Mouse (Mus musculus) gastrocnemius, adult 8-10 months (tissue): ENCODE measurements around the gene Cnr2. TPM values are rescaled to one million over a fixed set of nuclear protein-coding genes. Genes with fewer than 3 reads are reported as not detected.

Experiments
- DNase-seq, 2 experiments: peaks; one replicate each; pipeline ENCODE4 v3.0.0; 2022; ENCODE audit warnings: low spot score in 2 of 2
- total RNA-seq, 4 experiments: library from RNA; stranded (reverse); gene quantifications; 2 replicates each; pipeline ENCODE4 v1.2.4; 2022

Gene Cnr2
- total RNA-seq: under 1 TPM in 3 of 4 experiments, not detected in 1; 0.05 to 0.11 (median 0.07) TPM

DNA sequence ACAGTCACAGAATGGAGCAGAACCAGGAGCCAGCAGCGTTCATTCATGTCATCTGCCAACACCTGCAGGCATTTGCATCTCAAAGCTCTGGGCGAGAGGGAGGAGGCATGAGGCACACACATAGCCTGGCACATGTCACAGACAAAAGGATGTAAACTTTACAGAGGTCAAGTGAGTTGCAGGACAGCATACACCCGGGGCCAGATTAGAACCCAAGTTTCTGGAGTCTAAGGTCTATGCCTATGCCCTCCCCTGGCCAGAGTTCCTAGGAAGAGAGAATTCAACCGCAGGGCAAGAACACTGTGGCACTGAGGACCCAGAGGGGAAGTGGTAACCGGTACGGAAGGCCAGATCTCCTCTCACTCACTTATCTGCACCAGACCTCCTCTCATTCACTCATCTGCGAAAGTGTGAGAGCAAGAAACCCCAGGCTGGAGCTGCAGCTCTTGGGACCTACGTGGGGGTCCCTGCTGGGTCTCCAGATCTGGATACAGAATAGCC, at the start of gene Cnr2:
Gene Cnr2 (plus strand): TSS at position 324 of the 501 bp plus-strand sequence.
- DNase-seq: no peak

DNA sequence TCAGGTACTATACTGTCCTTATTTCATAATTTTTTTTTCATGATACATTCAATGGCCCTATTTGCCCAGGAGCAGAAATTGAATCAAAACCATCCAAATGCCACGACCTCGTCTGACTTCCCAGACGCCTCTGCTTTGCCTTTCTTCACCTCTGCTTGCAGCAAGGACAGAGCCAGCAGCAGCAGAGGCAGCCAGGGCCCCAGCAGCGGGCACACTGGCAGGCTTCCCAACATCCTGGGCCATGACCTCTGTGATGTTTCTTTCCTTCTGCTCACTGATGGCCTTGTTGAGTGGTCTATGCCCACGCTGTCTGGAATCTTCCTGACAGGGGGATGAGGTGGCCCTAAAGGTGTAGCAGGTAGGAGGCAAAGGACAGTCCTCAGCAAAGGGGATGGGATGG, 47.6 kb upstream of the Cnr2 start:
- DNase-seq: no peak

DNA sequence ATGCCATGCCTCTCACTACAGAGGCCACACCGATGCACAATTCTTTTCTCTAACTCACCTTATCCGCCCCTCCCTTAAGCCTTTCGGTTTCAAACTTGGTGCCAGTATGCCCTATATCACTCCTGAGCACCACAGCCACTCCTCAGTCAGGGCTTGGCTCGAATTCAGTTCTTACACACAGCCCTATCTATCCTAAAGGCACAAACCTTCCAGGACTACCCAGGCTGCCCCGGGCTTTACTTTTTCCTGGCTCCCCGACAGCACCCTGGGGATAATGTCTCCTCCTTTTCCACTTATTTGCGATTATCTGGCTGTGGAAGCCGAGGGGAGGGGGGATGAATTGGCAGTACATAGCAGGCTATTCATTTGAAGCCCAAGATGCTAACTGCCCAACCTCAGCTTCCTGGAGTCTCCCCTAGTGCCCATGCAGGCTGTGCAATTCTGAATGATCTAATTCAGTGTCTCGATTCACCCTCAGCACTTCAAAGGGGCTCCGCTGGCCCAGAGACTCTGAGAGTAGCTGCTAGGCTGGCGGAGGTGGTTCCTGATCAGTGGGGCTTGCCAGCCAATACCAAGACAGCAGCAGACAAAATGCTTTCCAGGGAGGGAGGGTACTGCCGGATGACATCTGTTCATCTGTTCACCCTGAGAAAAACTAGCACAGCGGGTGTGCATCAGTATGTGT, 44.6 kb upstream of the Cnr2 start:
- DNase-seq: no peak

DNA sequence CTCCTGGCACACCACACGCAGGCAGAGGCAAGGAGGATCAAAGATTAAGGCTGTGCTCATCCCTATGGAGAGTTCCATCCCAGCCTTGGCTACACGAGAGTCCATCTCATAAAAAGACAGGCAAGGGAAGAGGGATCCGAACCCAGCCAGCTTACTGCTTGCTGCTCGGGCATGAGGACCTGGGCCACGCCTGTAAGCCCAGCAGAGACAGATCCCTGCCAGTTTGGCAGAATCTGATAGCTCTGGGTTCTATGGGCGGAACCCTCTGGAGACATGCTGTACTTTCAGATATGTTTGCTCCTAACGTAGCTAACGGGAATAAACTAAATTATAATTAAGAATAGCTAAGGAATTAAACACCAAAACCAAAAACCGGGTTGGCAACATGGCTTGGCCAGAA, 43.3 kb upstream of the Cnr2 start:
- DNase-seq: no peak

DNA sequence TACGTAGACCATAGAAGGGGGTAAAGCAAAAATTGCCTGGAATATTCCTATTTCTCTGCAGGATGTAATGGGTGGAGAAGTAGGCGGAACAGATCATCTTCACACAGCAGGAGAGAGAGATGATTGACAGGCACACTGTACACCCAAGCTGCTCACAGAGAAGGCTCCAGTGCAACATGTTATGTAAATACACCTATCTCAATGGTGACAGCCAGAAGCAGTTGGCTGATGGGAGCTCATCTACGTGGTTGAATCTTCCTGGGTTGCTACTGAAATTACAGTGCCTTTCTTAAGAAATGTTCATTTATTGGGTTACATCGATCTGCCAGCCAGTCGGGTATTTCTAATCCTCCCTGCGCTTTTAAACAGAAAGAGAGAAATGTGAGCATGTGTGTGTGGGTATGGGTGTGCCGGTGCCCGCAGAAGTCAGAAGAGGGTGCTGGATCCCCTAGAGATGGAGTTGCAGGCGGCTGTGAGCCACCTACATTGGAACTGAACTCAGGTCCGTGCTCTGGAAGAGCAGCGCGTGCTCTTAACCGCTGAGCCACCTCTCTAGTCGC, 41.1 kb upstream of the Cnr2 start:
- DNase-seq: no peak

DNA sequence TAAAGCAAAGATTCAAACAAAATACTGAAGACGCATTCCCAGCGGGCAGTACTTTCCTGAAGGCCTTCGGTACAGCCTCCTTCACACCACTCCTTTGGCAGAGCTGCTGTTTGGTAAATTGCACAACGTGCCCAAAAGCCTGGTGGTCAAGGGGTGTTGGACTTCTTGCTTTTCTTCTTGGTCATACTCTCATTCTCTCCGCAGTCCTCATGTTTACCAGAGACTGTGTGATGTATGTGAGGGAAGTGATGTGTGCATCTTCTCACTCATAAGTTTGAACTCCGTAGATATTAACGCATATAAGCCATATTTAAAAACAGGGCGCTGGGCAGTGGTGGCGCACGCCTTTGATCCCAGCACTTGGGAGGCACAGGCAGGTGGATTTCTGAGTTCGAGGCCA, 40.6 kb upstream of the Cnr2 start:
- DNase-seq: no peak

DNA sequence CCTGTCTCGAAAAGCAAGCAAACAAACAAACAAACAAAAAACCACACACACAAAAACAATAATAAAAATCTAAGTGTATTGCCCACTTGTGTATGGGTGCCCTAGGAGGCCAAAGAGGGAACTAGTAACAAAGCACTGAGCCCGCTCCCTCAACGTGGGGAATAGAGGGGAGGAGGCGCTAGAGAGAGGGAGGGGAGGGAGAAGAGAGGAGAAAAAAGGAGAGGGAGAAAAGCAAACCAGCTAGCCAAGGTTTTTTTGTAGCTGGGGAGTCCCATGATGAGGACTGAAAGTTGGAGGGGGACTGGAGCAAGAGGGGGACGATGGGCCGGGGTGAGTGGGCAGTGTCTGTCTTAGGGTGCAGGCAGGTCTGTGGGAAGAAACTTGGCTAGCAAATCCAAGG, 40.1 kb upstream of the Cnr2 start:
- no peak for DNase-seq

DNA sequence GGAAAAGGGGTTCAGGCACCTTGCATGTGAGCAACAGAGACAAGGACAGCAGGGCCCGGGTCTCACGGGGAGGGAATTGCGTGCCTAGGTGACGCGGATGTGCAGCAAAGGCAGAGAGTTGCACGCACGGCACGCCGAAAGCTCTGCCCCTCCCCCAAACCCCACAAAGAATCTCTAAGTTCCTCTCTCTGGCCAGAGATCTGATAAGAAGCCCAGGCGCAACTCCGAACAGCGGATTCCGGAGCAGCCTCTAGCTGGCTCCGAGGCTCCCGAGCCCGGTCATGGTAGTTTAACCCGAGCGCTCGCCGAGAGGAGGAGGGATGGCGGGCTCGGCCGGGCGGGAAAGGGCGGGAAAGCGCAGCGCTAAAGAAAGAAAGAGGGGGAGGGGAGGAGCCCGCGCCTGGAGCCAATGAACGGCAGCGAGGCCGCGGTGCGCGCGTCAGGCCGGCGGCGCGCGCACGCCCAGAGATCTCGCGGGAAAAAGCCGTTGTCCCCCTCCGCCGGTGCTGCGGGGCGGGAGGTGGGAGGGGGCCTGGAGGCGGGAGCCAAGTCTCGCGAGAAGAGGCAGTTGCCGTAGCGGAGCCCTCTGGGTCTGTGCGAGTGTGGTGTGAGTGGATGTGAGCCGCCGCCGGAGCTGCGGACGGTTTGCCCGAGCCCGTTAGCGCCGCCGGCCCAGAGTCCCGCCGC, 39.5 kb upstream of the Cnr2 start, which contains the start of gene Srsf10:
Gene Srsf10 (plus strand): TSS at position 212 of the 687 bp plus-strand sequence.
- peak; percentile 92 for DNase-seq

DNA sequence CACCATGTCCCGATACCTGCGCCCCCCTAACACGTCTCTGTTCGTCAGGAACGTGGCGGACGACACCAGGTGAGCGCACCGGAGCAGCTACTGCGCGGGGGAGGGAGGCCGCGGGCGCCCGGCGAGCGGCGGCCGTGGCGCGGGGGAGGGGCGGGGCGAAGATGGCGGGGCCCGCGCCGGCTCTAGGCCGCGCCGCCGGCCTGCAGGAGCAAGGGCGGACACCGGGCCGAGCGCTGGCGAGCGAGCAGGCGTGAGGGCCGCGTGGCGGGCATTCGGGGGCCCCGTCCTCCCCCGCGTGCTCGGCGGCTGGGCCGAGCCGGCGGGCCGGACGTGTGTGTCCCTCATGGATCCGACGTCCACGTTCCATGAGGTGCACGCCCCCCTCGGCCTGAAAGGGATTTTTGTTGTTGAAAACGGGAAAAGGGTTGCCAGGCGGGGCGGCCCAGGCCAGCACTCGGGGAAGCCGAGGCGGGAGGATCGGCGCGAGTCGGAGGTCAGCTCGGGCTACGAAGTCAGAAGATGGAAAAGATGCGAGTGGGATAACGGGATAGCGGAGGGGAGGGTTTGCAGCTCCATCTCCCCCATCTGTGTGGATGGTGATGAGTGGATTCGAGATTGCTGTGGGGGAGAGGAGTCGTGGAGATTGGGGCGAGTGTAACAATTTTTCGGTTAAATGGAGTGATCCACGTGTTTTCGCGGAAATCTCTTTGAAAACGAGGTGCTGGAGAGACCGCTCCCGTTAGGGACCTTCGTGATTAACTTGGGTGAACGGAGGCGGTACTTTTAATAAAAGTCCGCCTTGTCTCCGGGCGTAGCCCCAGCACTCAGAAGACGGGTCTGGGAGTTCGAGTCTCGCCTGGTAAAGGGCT, 38.7 kb upstream of the Cnr2 start:
- peak; percentile 44 to 48 for DNase-seq

DNA sequence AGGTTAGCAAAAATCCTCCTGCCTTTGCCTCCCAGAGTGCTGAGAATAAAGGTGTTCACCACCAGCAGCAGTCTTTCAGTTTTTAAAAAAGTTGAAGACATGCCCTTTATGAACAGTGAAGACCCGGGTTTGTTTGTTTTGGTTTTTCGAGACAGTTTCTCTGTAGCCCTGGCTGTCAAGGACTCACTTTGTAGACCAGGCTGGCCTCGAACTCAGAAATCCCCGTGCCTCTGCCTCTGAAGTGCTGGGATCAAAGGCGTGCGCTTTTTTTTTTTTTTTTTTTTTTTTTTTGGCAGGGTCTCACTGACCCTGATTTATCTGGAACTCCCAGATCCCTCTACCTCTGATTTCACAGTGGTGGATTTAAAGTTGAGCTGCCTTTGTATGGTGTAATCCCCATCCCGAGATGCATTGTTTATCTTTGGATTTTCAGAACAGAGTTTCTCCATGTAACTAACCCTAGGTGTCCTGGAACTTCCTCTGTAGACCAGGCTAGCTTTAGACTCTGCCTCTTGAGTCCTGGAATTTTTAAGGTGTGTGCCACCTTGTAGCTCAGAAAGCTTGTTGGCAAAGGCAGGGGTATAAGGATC, 37.5 kb upstream of the Cnr2 start:
- DNase-seq: no peak

DNA sequence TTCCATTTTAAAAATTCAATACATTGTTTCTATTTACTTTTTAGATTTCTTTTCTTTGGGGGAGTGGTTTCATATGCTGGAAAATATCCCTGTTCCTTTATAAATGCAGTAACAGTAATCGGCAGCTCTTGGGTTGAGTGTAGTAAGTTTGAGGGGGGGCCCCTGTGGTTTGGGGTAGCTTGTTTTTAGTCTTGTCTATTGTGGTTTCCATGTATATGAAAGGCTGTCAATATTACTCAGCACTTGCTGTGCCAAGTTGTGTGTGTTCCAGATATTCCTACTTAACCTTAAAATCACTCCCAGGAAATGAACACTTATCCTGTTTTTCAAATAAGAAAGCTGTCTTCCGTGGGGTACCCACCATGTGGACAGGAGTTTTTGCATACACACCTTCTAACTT, 26.2 kb upstream of the Cnr2 start:
- DNase-seq: no peak

DNA sequence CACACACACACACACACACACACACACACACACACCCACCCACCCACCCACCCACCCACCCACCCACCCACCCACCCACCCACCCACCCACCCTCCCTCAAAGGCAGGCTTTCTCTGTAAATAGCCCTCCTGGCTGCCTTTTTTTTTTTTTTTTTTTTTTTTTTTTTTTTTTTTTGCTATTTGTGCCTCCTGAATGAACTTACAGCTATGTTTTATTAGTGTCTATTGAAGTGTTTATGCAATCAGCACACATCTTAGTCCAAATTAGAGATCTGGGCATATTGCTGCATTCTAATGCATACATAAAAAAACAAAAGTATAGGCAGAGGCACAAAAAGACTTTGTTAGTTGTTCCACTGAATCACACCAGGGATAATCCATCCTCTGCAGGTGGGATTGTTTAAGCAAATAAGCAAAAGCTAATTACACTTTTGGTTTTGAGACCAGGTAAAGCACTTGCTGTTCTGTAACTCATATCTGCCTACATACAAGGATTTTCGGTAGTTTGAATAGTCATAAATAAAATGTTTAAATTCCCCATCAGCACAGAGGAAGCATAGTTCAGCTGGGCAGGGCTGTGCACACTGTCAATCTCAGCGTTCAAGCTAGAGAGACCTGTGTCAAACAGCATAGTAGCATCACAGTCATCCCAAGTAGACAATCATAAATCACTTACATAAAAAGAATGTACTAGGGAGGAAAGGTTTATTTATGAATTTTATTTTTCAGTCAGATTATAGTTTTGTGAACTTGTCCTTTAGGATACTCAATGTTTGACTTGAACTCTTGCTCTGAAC, 24.8 kb upstream of the Cnr2 start:
- no peak for DNase-seq

DNA sequence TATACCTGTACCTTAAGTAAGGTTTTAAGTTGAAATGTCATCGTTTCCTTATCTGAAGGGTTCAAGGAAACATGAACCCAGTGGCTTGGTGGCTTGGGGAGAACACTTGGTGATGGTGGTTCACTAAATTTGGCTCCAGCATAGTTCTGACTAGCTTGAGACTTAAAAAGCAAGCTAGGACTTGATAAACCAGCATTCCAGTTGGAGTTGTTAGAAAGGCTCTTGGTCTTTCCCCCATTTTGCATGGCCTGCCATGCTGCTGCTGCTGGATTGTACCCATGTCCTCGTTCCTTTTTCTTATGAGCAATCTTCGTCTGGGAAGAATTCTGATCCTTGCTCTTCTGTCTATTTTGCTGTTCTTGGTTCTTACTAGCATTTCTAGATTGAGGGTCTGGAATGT, 23.2 kb upstream of the Cnr2 start:
- no peak for DNase-seq

DNA sequence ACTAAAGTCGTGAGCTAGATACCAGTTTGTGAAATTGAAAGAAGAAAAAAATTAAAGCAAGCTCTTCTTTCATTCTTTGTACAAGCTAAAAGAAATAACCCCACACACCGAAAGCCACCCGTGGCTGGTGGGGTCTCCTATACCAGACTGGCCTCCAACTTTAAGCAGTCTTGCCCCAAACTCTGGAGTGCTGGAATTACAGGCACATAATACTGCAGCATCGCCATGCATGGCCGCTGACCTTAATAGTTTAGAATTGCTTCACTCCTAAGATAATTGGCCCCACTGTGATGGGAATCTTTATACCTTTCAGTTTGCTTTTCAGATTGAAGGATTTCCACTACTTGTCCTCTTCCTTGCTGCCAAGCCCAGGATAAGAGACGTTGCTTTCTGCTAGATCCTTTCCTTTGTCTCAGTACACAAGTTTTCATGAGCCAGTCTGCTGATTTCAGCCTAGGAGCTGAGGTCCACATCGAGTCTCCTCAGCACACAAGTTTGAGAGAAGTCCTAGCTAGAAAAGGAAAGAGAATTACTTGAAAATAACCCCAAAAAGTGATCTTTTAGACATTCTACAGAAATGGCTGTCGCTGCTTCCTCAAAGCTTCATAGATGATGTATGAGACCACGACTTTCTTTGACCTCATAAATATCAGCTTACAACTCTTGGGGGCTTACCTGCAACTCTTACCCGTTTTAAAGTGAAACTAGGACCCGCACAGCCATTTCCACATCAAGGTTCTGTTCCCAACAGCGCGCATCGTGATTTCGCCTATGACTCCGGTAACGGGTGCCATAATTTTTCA, 22.4 kb upstream of the Cnr2 start:
- no peak for DNase-seq

DNA sequence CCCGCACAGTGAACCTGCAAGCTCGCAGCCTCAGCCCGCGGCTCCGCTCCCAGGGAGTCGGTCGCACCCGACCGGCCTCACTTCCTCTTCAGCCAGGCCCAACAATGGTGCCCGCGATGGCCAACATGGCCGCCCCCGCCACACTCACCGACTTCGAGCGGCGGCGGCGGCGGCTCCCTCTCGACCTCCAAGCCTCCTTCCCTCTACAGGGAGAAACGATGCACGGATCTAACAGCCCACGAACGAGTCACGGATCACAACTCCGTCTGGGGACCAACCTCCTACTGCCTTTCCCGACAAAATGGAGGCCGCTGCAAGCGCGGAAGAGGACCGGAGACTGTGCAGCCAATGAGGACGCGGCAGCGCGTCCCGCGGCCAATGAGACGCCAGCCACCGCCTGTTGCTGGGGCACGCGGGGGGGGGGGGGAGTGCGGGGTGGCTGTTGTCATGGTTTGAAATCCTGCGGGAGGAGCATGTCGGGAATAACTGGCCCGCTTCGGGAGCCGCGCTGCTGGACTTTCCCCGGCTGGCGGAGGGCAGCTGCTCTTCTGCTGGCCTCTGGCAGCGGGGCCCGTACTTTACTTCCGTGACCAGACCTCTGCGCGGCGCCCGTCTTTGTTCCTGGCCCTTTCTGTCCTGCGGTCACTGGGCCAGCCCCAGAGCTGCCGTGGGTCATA, 21.5 kb upstream of the Cnr2 start, which contains the start of gene Pnrc2:
Gene Pnrc2 (minus strand): TSS at position 325 of the 677 bp plus-strand sequence.
- peak; percentile 79 to 87 for DNase-seq

DNA sequence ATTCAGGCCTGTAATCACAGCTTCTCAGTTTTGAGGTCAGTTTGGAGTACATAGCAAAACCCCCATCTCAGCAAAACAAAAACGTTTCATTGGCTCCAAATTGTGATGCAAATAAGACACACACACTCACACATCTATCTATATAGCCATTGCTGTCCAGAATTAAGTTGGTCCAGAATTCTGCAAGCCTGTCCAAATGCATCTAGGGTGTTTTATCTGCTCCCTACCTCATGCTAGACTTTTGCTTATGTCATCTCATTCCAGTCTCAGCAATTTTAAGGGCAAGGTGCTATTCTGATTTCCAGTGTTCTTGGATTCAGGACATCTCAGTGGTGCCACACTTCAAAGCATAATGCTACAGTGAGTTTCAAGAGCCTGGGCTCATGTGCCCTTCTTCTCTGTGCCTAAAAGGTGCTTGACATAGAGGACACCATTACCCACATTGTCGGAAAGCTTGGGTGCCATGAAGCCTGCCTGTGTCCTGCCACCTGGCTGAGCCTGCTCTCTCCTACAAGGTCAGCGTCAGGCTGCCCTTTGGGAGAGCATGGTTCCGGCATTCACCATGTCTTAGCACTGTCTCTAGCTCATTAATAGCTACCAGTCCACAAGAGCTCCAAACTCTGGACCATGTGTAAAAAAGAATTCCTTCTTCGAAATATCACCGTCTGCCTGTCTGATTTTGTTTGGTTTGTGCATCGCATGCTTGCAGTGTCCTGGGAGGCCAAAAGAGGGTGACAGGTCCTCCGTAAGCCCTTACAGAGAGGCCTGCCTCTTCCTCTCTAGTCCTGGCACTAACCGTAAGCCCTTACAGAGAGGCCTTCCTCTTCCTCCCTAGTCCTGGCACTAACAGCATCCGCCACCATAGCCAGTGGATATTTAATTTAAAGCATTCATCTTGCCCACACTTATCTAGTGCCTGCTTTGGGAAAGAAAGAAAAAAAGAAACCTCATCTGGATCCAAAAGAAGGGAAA, 20.3 kb upstream of the Cnr2 start:
- DNase-seq: peak in 1 of 2 experiments; percentile 2

DNA sequence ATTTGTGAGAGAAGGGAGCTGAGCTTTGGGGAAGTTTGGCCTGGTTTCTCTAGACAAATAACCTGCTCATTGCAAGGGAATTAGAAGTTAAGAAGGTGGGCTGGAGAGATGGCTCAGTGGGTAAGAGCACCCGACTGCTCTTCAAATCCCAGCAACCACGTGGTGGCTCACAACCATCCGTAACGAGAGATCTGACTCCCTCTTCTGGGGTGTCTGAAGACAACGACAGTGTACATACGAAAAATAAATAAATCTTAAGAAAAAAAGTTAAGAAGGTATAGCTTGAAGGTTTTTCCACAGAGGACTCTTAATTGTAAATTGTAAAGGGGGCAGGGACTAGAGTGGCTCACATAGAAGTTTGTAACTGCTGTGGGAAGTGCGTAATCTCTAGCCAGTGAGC, 19.6 kb upstream of the Cnr2 start:
- peak in 1 of 2 experiments; percentile 1 for DNase-seq
